In the genomic region with DNA sequence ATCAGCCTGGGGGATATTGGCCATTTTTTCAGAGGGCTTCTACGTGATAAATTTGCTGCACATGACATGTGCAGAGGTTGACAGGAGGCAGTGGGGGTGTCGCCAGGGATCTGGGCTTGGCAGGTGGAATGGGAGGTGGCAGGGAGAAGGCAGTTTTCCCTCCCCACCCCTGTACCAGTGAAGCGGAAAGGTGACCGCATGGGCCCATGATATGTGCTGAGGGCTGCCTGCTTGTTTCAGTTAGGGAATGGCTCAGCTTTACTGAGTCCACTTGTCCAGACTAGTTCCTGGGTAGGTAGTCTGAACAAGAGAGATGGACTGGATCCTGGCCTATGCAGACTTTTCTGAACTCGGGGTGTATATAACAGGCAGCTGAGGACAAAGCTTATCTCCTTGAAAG, we compare ENCODE assay signal across 10 mouse cellular contexts. TPM values are rescaled to one million over a fixed set of nuclear protein-coding genes. Genes with fewer than 3 reads are reported as not detected.
A peak's percentile ranks its signal among the peaks of the same experiment; 100 is the strongest.
DNase-seq lines count a peak whose midpoint lies in the region; ATAC-seq lines count a peak whose summit lies in the region.
"Had no signal": no experiment of that assay in that cellular context is flagged by ENCODE, and none has a peak within 500 bp of the region (broad histone marks: within the 10 kb centered on the region; RNA-seq: fewer than 3 reads in every experiment).

No protein-coding gene starts in this region.

- no peak overlapping the region for H3K4me3 ChIP-seq in brown adipose tissue, adult 24 weeks (ENCODE audit: insufficient read depth, low read depth, low read length)
- H3K4me3 ChIP-seq in embryonic facial prominence, embryonic 14.5 days (ENCODE audit: low read depth, low read length) = no peak overlapping the region
- H3K4me3 ChIP-seq in limb, embryonic 10.5 days = no peak overlapping the region

- no peak overlapping the region for H3K9ac ChIP-seq in embryonic facial prominence, embryonic 14.5 days (ENCODE audit: low read depth, low read length)

- no peak overlapping the region for H3K4me2 ChIP-seq in embryonic facial prominence, embryonic 14.5 days (ENCODE audit: low read depth, low read length)

- peak; percentile 5 for DNase-seq in heart, postnatal 4 days
- DNase-seq in heart, postnatal 25 days (ENCODE audit: low spot score) = no peak
- no peak for DNase-seq in embryonic facial prominence, embryonic 14.5 days (ENCODE audit: low spot score)
- no peak for DNase-seq in limb, embryonic 10.5 days (ENCODE audit: low spot score)
- DNase-seq in thymus, adult 18-20 months = no peak
- DNase-seq in retina, embryonic 14.5 days (ENCODE audit: low spot score) = no peak
- DNase-seq: adrenal gland, adult 8-10 months; thymus, postnatal 4 days had no signal

- no peaks in the 10 kb centered on the region for H3K27me3 ChIP-seq in embryonic facial prominence, embryonic 14.5 days (replicated peaks; ENCODE audit: control insufficient read depth, insufficient read depth, low read length)
- H3K27me3 ChIP-seq in limb, embryonic 10.5 days (ENCODE audit: low read depth, poor library complexity, severe bottlenecking) = no peaks in the 10 kb centered on the region

- H3K9me3 ChIP-seq in embryonic facial prominence, embryonic 14.5 days (ENCODE audit: control insufficient read depth, low read length) = no peaks in the 10 kb centered on the region
- no peaks in the 10 kb centered on the region for H3K9me3 ChIP-seq in limb, embryonic 10.5 days (replicated peaks)

- 80% methylated on average over 5 of the region's 5 CpGs for WGBS in embryonic facial prominence, embryonic 14.5 days
- 87% methylated on average over 5 of the region's 5 CpGs for WGBS in limb, embryonic 10.5 days

- H3K27ac ChIP-seq in brown adipose tissue, adult 24 weeks (replicated peaks; ENCODE audit: low read depth, low read length) = peak overlapping the region; percentile 28; the same call in 1 of the 2 replicates
- peak overlapping the region; percentile 58; the same call in 1 of the 2 replicates for H3K27ac ChIP-seq in embryonic facial prominence, embryonic 14.5 days (replicated peaks; ENCODE audit: low read depth, low read length)
- peak overlapping the region; percentile 73; the same call in 1 of the 2 replicates for H3K27ac ChIP-seq in limb, embryonic 10.5 days

- no peak for ATAC-seq in embryonic facial prominence, embryonic 14.5 days (ENCODE audit: low read depth)

- intact Hi-C loops in heart, postnatal 25 days (cut with DNase I) = no loop called here

- no peaks in the 10 kb centered on the region for H3K36me3 ChIP-seq in embryonic facial prominence, embryonic 14.5 days (ENCODE audit: control insufficient read depth, insufficient read depth, low read length)
- H3K36me3 ChIP-seq in limb, embryonic 10.5 days = no peaks in the 10 kb centered on the region

- H3K4me1 ChIP-seq in brown adipose tissue, adult 24 weeks (ENCODE audit: control insufficient read depth, insufficient read depth, insufficient read length, low read length) = peaks cover 11% of the 10 kb centered on the region
- peaks cover 20% of the 10 kb centered on the region for H3K4me1 ChIP-seq in embryonic facial prominence, embryonic 14.5 days (ENCODE audit: control insufficient read depth, insufficient read depth, low read length)
- peaks cover 41% of the 10 kb centered on the region for H3K4me1 ChIP-seq in limb, embryonic 10.5 days

RNA-seq across cellular contexts. Expression of a gene that starts 19.8 kb away (rescaled TPM):
- total RNA-seq in heart, postnatal 4 days (2021) = 10 to 100 TPM in 1 of 2 experiments, 1 to 10 TPM in 1; 8.9 to 10.5 TPM
- total RNA-seq in heart, postnatal 25 days (2021) = 10 to 100 TPM; 14.9 to 18.2 TPM
- 13.4 and 14.5 TPM in 2 replicates for polyA plus RNA-seq in brown adipose tissue, adult 24 weeks (2012; ENCODE audit: insufficient read depth, insufficient read length, missing spikeins)
- polyA plus RNA-seq in embryonic facial prominence, embryonic 14.5 days (2014; fragmentation: Nextera tagmentation; extraction: Ambion mirVana) = 4.3 and 5.3 TPM in 2 replicates
- polyA plus RNA-seq in limb, embryonic 10.5 days (2016; fragmentation: Nextera tagmentation; extraction: Ambion mirVana) = 3.4 and 4.9 TPM in 2 replicates

RNA-seq across cellular contexts. Expression of a gene that starts 36.6 kb away (rescaled TPM):
- 100 to 1,000 TPM; 150 to 155 TPM for total RNA-seq in heart, postnatal 4 days (2021)
- 100 to 1,000 TPM; 108 to 115 TPM for total RNA-seq in heart, postnatal 25 days (2021)
- polyA plus RNA-seq in brown adipose tissue, adult 24 weeks (2012; ENCODE audit: insufficient read depth, insufficient read length, missing spikeins) = 75.9 and 86.5 TPM in 2 replicates
- polyA plus RNA-seq in embryonic facial prominence, embryonic 14.5 days (2014; fragmentation: Nextera tagmentation; extraction: Ambion mirVana) = 81.7 and 86.3 TPM in 2 replicates
- polyA plus RNA-seq in limb, embryonic 10.5 days (2016; fragmentation: Nextera tagmentation; extraction: Ambion mirVana) = 60.9 and 68.8 TPM in 2 replicates

RNA-seq across cellular contexts. Expression of a gene that starts 38.0 kb away (rescaled TPM):
- total RNA-seq in heart, postnatal 4 days (2021) = 10 to 100 TPM; 14.5 to 15.0 TPM
- 10 to 100 TPM in 1 of 2 experiments, 1 to 10 TPM in 1; 8.5 to 12.1 TPM for total RNA-seq in heart, postnatal 25 days (2021)
- 3.4 and 5.3 TPM in 2 replicates for polyA plus RNA-seq in brown adipose tissue, adult 24 weeks (2012; ENCODE audit: insufficient read depth, insufficient read length, missing spikeins)
- 6.9 and 7.2 TPM in 2 replicates for polyA plus RNA-seq in embryonic facial prominence, embryonic 14.5 days (2014; fragmentation: Nextera tagmentation; extraction: Ambion mirVana)
- 7.0 and 7.1 TPM in 2 replicates for polyA plus RNA-seq in limb, embryonic 10.5 days (2016; fragmentation: Nextera tagmentation; extraction: Ambion mirVana)
- total RNA-seq: megakaryocyte-erythroid progenitor cell, adult 5-6 weeks had no signal

RNA-seq across cellular contexts. Expression of a gene that starts 41.4 kb away (rescaled TPM):
- 10 to 100 TPM; 24.5 to 24.7 TPM for total RNA-seq in heart, postnatal 4 days (2021)
- 10 to 100 TPM; 47.4 to 47.8 TPM for total RNA-seq in heart, postnatal 25 days (2021)
- polyA plus RNA-seq in brown adipose tissue, adult 24 weeks (2012; ENCODE audit: insufficient read depth, insufficient read length, missing spikeins) = 42.3 and 47.1 TPM in 2 replicates
- polyA plus RNA-seq in embryonic facial prominence, embryonic 14.5 days (2014; fragmentation: Nextera tagmentation; extraction: Ambion mirVana) = 0.59 and 0.70 TPM in 2 replicates
- polyA plus RNA-seq in limb, embryonic 10.5 days (2016; fragmentation: Nextera tagmentation; extraction: Ambion mirVana) = 0.25 and 0.46 TPM in 2 replicates
